Mouse (Mus musculus): ENCODE measurements at regions not wholly inside any gene's neighbourhood (a gene's known extent, or its start where the extent isn't known, plus 50 kb on each side); places are given as distances from the start of the nearest gene placed in this dataset.

DNA sequence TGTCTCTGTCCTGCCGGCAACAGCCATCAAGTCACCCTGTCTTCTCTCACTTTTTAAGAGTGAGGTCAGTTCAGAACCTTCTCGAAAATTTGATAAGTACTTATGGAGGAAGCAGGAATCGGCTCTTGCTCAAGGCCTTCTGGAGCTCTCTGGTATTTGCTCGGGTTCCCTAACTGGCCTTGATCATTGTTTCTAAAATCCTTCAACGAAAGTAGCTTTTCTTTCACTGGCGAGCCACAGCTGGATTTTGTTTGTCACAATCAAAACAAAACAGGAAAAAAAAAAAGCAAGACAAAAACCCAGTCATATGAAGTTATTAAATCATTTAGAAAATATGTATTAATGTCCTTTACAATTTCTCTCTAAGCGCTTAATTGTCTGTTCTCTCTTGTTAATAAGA, 156.6 kb upstream of the Tex13c2 start:
- Histone ChIP-seq H3K36me3 (replicated peaks; ENCODE audit: control insufficient read depth, insufficient read depth, low read length) (no peaks in the 10 kb centered on the region), H3K4me1 (ENCODE audit: control insufficient read depth, insufficient read depth) (no peaks in the 10 kb centered on the region), H3K27me3 (ENCODE audit: control insufficient read depth, insufficient read depth, low read length) (no peaks in the 10 kb centered on the region), H3K4me2 (ENCODE audit: low read depth, low read length) (no peak overlapping the region), H3K27ac (ENCODE audit: low read depth) (peak overlapping the region; percentile 63), H3K9me3 (replicated peaks; ENCODE audit: control insufficient read depth, low read length) (no peaks in the 10 kb centered on the region), H3K9ac (replicated peaks; ENCODE audit: low read depth, low read length) (no peak overlapping the region), H3K4me3 (ENCODE audit: low read depth, low read length) (no peak overlapping the region)
- no peak for DNase-seq (ENCODE audit: low spot score)
- WGBS, result 34% methylated on average over 7 of the region's 7 CpGs
- TF ChIP-seq CTCF (IDR thresholded peaks at IDR 0.05; ENCODE audit: low read depth), result no peak
- no peak for TF ChIP-seq EP300 (IDR thresholded peaks at IDR 0.05; ENCODE audit: low read depth)
- no peak for ATAC-seq (ENCODE audit: insufficient read depth, low read depth)

DNA sequence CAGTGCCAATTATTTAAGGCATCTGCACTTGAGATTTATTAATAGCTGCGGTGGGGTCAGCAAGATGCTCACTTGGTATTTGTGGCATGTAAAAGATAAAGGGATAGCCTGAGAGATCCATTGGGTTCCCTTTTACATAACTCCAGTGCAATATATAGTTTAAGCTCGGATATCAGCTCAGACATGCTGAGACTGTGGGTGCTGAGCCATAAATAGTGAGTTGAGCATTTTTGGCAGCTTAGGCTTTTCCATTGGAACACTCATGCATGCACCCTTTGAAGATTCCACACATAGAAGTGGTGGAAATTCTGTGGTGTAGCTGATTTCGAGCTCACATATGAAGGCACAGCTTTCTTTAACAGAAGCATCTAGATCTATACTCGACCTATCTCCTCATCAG, 155.9 kb upstream of the Tex13c2 start:
- Histone ChIP-seq H3K36me3 (replicated peaks; ENCODE audit: control insufficient read depth, insufficient read depth, low read length) (no peaks in the 10 kb centered on the region), H3K4me1 (ENCODE audit: control insufficient read depth, insufficient read depth) (no peaks in the 10 kb centered on the region), H3K27me3 (ENCODE audit: control insufficient read depth, insufficient read depth, low read length) (no peaks in the 10 kb centered on the region), H3K4me2 (ENCODE audit: low read depth, low read length) (no peak overlapping the region), H3K27ac (ENCODE audit: low read depth) (peak overlapping the region; percentile 63), H3K4me3 (ENCODE audit: low read depth, low read length) (no peak overlapping the region), H3K9ac (replicated peaks; ENCODE audit: low read depth, low read length) (no peak overlapping the region), H3K9me3 (replicated peaks; ENCODE audit: control insufficient read depth, low read length) (no peaks in the 10 kb centered on the region)
- DNase-seq (ENCODE audit: low spot score) (peak; percentile 10), ATAC-seq (ENCODE audit: insufficient read depth, low read depth) (peak; percentile 64)
- TF ChIP-seq EP300 (IDR thresholded peaks at IDR 0.05; ENCODE audit: low read depth) (0 out of 2 replicates have a peak, but pooled peaks have one; percentile 45), CTCF (IDR thresholded peaks at IDR 0.05; ENCODE audit: low read depth) (no peak)
- WGBS, result 21% methylated on average over 4 of the region's 4 CpGs

DNA sequence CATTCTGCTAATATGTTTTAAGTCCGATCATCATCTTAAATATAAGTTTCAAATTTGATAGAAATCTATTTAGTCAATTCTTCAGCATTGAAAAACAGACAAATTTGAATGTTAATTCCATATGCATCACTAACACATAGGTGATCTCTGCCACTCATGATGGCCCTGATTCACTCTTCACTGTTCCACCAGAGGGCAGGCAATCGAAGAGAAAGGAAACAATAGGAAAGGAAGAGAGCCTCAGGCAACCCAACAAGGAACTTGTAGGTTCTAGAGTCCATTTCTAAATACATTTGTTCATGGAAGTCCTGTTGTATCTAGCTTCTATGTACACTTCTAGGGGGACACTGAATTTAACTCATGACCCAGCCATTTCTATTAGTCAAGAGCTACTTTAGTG, 154.7 kb upstream of the Tex13c2 start:
- Histone ChIP-seq H3K27ac (ENCODE audit: low read depth) (no peak overlapping the region), H3K36me3 (replicated peaks; ENCODE audit: control insufficient read depth, insufficient read depth, low read length) (no peaks in the 10 kb centered on the region), H3K9me3 (replicated peaks; ENCODE audit: control insufficient read depth, low read length) (no peaks in the 10 kb centered on the region), H3K9ac (replicated peaks; ENCODE audit: low read depth, low read length) (no peak overlapping the region), H3K4me3 (ENCODE audit: low read depth, low read length) (no peak overlapping the region), H3K4me2 (ENCODE audit: low read depth, low read length) (no peak overlapping the region), H3K27me3 (ENCODE audit: control insufficient read depth, insufficient read depth, low read length) (no peaks in the 10 kb centered on the region), H3K4me1 (ENCODE audit: control insufficient read depth, insufficient read depth) (no peaks in the 10 kb centered on the region)
- no peak for DNase-seq (ENCODE audit: low spot score)
- TF ChIP-seq CTCF (IDR thresholded peaks at IDR 0.05; ENCODE audit: low read depth), result no peak; the same call in 1 of the 2 replicates
- TF ChIP-seq EP300 (IDR thresholded peaks at IDR 0.05; ENCODE audit: low read depth), result no peak
- WGBS, result 76% methylated on average over 2 of the region's 2 CpGs
- no peak for ATAC-seq (ENCODE audit: insufficient read depth, low read depth)

DNA sequence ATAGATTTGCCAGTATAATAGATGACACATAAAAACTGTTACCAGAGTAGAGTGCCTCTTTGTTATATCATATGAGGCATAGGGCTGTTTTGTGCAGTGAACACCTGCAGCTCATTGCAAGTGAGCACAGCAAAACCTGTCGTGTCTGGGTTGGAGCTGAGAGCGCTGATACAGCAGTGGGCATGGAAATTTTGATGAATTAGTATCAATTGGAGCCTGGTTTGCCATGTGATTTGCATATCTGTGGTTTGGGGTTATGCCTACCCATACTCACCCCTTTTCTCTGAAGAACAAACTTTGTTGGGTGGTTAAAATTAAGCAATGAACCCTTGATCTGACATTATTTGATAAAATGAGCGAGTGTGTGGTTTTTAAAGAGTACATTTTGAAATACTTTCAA, 152.7 kb upstream of the Tex13c2 start:
- Histone ChIP-seq H3K4me1 (ENCODE audit: control insufficient read depth, insufficient read depth) (no peaks in the 10 kb centered on the region), H3K4me2 (ENCODE audit: low read depth, low read length) (no peak overlapping the region), H3K4me3 (ENCODE audit: low read depth, low read length) (no peak overlapping the region), H3K36me3 (replicated peaks; ENCODE audit: control insufficient read depth, insufficient read depth, low read length) (no peaks in the 10 kb centered on the region), H3K27ac (ENCODE audit: low read depth) (no peak overlapping the region), H3K9me3 (replicated peaks; ENCODE audit: control insufficient read depth, low read length) (no peaks in the 10 kb centered on the region), H3K27me3 (ENCODE audit: control insufficient read depth, insufficient read depth, low read length) (no peaks in the 10 kb centered on the region), H3K9ac (replicated peaks; ENCODE audit: low read depth, low read length) (no peak overlapping the region)
- no peak for TF ChIP-seq CTCF (IDR thresholded peaks at IDR 0.05; ENCODE audit: low read depth)
- no peak for TF ChIP-seq EP300 (IDR thresholded peaks at IDR 0.05; ENCODE audit: low read depth)
- ATAC-seq (ENCODE audit: insufficient read depth, low read depth), result no peak
- no peak for DNase-seq (ENCODE audit: low spot score)
- WGBS, result 77% methylated on average over 3 of the region's 3 CpGs

DNA sequence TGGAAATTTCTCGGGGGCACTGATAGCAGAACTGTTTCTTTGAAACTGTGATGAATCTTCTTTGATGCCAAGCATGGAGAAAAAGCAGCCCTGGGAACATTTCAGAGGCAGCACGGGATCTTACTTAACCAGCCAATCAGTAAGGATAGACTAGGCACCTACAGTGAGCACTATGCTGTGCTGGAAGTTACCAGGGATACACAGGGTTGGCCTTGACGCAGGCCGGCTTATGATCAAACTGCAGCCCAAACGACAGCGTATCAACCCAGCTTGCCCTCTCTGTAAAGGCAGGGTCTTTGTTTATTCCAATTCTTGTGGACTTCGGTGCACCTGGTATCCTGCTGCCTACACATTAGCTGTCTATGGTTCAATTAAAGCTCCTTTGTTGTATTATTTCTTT, 147.1 kb upstream of the Tex13c2 start:
- 58% methylated on average over 7 of the region's 7 CpGs for WGBS
- DNase-seq (ENCODE audit: low spot score), result no peak
- H3K4me1 ChIP-seq (ENCODE audit: control insufficient read depth, insufficient read depth), result no peaks in the 10 kb centered on the region
- no peaks in the 10 kb centered on the region for H3K9me3 ChIP-seq (replicated peaks; ENCODE audit: control insufficient read depth, low read length)
- H3K4me2 ChIP-seq (ENCODE audit: low read depth, low read length), result no peak overlapping the region
- no peak overlapping the region for H3K27ac ChIP-seq (ENCODE audit: low read depth)
- H3K9ac ChIP-seq (replicated peaks; ENCODE audit: low read depth, low read length), result no peak overlapping the region
- TF ChIP-seq CTCF (IDR thresholded peaks at IDR 0.05; ENCODE audit: low read depth), result no peak
- no peak for TF ChIP-seq EP300 (IDR thresholded peaks at IDR 0.05; ENCODE audit: low read depth)
- no peaks in the 10 kb centered on the region for H3K36me3 ChIP-seq (replicated peaks; ENCODE audit: control insufficient read depth, insufficient read depth, low read length)
- ATAC-seq (ENCODE audit: insufficient read depth, low read depth), result no peak
- H3K4me3 ChIP-seq (ENCODE audit: low read depth, low read length), result no peak overlapping the region
- H3K27me3 ChIP-seq (ENCODE audit: control insufficient read depth, insufficient read depth, low read length), result no peaks in the 10 kb centered on the region
